7 mouse cellular contexts compared by ENCODE assay signal in the genomic region with DNA sequence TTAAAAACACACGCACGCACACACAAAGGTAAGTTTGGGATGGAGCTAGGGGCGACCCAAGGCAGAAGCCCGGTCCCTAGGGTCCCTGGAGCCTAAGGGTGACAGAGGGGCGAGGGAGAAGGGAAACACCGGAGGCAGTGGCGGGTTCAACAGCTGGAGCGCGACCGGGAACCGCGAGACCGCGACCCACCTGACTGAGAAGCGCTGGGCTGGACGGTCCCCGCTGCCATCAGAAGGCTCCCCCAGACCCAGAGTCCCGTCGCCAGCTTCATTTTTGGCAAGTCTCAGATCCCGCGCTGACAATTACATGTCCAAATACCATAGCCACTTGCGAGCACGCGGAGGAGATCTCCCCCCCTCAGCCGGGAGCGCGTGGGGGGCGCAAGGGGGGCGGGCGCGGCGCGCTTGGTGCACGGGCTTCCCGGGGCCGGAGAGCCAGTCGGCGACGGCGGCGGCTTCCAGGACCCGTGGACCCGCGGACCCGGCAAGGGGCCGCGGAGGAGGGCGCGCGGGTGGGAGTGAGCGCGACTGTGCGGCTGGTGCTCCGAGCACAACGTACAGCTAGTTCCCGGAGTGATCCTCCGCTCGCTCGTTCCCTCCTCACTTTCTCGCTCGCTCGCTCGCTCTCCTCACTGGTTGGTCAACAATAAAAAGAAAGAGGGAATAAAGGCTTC. TPM values are rescaled to one million over a fixed set of nuclear protein-coding genes. Genes with fewer than 3 reads are reported as not detected.
DNase-seq lines count a peak whose midpoint lies in the region; ATAC-seq lines count a peak whose summit lies in the region.

A gene (minus strand): TSS at position 575 of the 674 bp plus-strand sequence.

- H3K27me3 ChIP-seq in forebrain, embryonic 14.5 days (replicated peaks; ENCODE audit: control insufficient read depth, insufficient read depth, low read length) = peaks cover 22% of the 10 kb centered on the region
- H3K27me3 ChIP-seq in hindbrain, embryonic 16.5 days (replicated peaks; ENCODE audit: control insufficient read depth, insufficient read depth, low read length) = no peaks in the 10 kb centered on the region
- H3K27me3 ChIP-seq in midbrain, embryonic 13.5 days = peaks cover 20% of the 10 kb centered on the region

- no peaks in the 10 kb centered on the region for H3K9me3 ChIP-seq in forebrain, embryonic 14.5 days (replicated peaks; ENCODE audit: control insufficient read depth, low read length)
- no peaks in the 10 kb centered on the region for H3K9me3 ChIP-seq in hindbrain, embryonic 16.5 days (ENCODE audit: control insufficient read depth, low read length)
- no peaks in the 10 kb centered on the region for H3K9me3 ChIP-seq in midbrain, embryonic 13.5 days

- under 1% methylated on average over 60 of the region's 63 CpGs for WGBS in forebrain, embryonic 14.5 days
- WGBS in hindbrain, embryonic 16.5 days = under 1% methylated on average over 59 of the region's 63 CpGs
- under 1% methylated on average over 43 of the region's 63 CpGs for WGBS in midbrain, embryonic 13.5 days

- H3K9ac ChIP-seq in forebrain, embryonic 14.5 days (ENCODE audit: low read length) = peak within 1 kb of the TSS; percentile 72
- H3K9ac ChIP-seq in hindbrain, embryonic 16.5 days (ENCODE audit: low read depth, low read length) = peak within 1 kb of the TSS; percentile 85
- peak within 1 kb of the TSS; percentile 84 for H3K9ac ChIP-seq in midbrain, embryonic 13.5 days (replicated peaks)

- peak; percentile 53 for ATAC-seq in forebrain, embryonic 14.5 days
- ATAC-seq in hindbrain, embryonic 16.5 days = peak; percentile 47
- ATAC-seq in midbrain, embryonic 13.5 days = peak; percentile 44

- peak; percentile 37 for DNase-seq in ZHBTc4 (ENCODE audit: low read depth, low spot score)
- DNase-seq in cerebellum, adult 11 months = peak; percentile 25
- peak; percentile 52 for DNase-seq in forebrain, embryonic 14.5 days (ENCODE audit: low spot score)
- DNase-seq in left cerebral cortex, postnatal 10 days (ENCODE audit: extremely low spot score in 1 of 2, low spot score in 2 of 2) = peak; percentile 16 to 41
- DNase-seq in yolk sac, embryonic 10.5 days (ENCODE audit: low spot score) = peak; percentile 6

- intact Hi-C loops in left cerebral cortex, postnatal 10 days (cut with DNase I) = no loop called here

- peak within 1 kb of the TSS; percentile 80 for H3K27ac ChIP-seq in forebrain, embryonic 14.5 days (ENCODE audit: low read depth, low read length)
- peak within 1 kb of the TSS; percentile 82 for H3K27ac ChIP-seq in hindbrain, embryonic 16.5 days (ENCODE audit: low read depth, low read length)
- peak within 1 kb of the TSS; percentile 81 for H3K27ac ChIP-seq in midbrain, embryonic 13.5 days

- H3K4me2 ChIP-seq in forebrain, embryonic 14.5 days (ENCODE audit: low read length) = peak within 1 kb of the TSS; percentile 96
- peak within 1 kb of the TSS; percentile 91 for H3K4me2 ChIP-seq in hindbrain, embryonic 16.5 days (ENCODE audit: low read length)
- peak within 1 kb of the TSS; percentile 92 for H3K4me2 ChIP-seq in midbrain, embryonic 13.5 days (replicated peaks)

- 0 out of 2 replicates have a peak, but pooled peaks cover 7% of the 10 kb centered on the region for H3K4me1 ChIP-seq in forebrain, embryonic 14.5 days (ENCODE audit: control insufficient read depth, insufficient read depth, low read length)
- peaks cover 5% of the 10 kb centered on the region; the same call in 1 of the 2 replicates for H3K4me1 ChIP-seq in hindbrain, embryonic 16.5 days (ENCODE audit: control insufficient read depth, insufficient read depth, low read depth, low read length)
- H3K4me1 ChIP-seq in midbrain, embryonic 13.5 days (replicated peaks) = peaks cover 31% of the 10 kb centered on the region

- peak within 1 kb of the TSS; percentile 65 for H3K4me3 ChIP-seq in forebrain, embryonic 14.5 days (ENCODE audit: low read depth, low read length)
- peak within 1 kb of the TSS; percentile 73 for H3K4me3 ChIP-seq in hindbrain, embryonic 16.5 days (ENCODE audit: low read length)
- peak within 1 kb of the TSS; percentile 70 for H3K4me3 ChIP-seq in midbrain, embryonic 13.5 days (replicated peaks)

- H3K36me3 ChIP-seq in forebrain, embryonic 14.5 days (ENCODE audit: control insufficient read depth, insufficient read depth, low read length) = no peaks in the 10 kb centered on the region
- no peaks in the 10 kb centered on the region for H3K36me3 ChIP-seq in hindbrain, embryonic 16.5 days (ENCODE audit: control insufficient read depth, insufficient read depth, low read length)
- H3K36me3 ChIP-seq in midbrain, embryonic 13.5 days = no peaks in the 10 kb centered on the region

RNA-seq across cellular contexts. Expression of the gene that starts here (rescaled TPM):
- polyA plus RNA-seq in forebrain, embryonic 14.5 days (2014; fragmentation: Nextera tagmentation; extraction: Ambion mirVana) = 8.4 and 14.4 TPM in 2 replicates
- 12.4 and 14.7 TPM in 2 replicates for polyA plus RNA-seq in hindbrain, embryonic 16.5 days (2015; fragmentation: Nextera tagmentation; extraction: Ambion mirVana)
- total RNA-seq in left cerebral cortex, postnatal 10 days (2021) = 10 to 100 TPM; 57.6 to 60.9 TPM
- polyA plus RNA-seq in midbrain, embryonic 13.5 days (2015; fragmentation: Nextera tagmentation; extraction: Ambion mirVana) = 13.5 and 17.4 TPM in 2 replicates

Comparison
In these comparisons a context has a peak if more than half of its experiments do, and no peak if none do; other contexts are left out.
1. Peak in every context shown above with its lines: DNase-seq, ATAC-seq, H3K4me3 ChIP-seq and H3K27ac ChIP-seq.